Mouse (Mus musculus) heart, adult 2 months (tissue): ENCODE data around the gene Hamp.

ENCODE experiments used
- CTCF ChIP-seq: fragments of 200-600 bp; IDR thresholded peaks from 2 replicates; pipeline ENCODE4 v1.8.1; 2022; ENCODE audit warnings: antibody characterized with exemption, mild to moderate bottlenecking, moderate library complexity
- EP300 ChIP-seq: fragments of 200-500 bp; IDR thresholded peaks from 2 replicates; pipeline ENCODE4 v1.6.1; 2011; ENCODE audit warnings: low read depth, low read length, control low read depth; ENCODE audit not compliant: insufficient read depth
- POLR2A ChIP-seq: fragments of 200-500 bp; IDR thresholded peaks from 2 replicates; pipeline ENCODE4 v1.6.1; 2011; ENCODE audit warnings: mild to moderate bottlenecking, low read depth, low read length, control low read depth; ENCODE audit not compliant: insufficient read depth

DNA sequence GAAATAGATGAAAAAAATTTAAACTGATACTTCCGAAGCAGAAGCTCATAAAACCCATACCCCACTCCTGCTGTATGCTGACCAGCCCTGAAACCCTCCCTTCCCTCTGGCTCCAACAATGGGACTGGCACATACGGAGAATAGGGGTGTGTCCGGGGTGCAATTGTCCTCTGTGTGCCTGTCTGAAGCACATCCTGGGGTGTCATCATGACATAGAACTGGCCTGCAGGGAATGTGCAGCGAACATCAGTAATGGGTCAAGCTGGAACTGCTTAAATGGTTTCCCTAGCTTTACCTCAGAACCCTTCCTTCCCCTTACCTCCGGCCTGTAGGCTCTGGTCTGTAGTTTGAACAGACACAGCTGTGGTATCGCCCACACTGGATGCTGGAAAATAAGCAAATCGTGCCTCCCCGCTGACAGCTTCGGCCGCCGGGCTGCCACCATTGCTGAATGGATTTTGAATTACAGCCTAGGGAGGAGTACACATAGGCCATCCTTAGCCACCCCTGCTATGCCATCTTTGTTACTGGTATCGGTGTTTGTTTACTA, 11.2 kb upstream of the Hamp start:
- TF ChIP-seq POLR2A (no peak), CTCF (no peak), EP300 (no peak)
